Mouse (Mus musculus) left cerebral cortex, adult 2 months (tissue): ENCODE results near the gene Prcd. TPM values are rescaled to one million over a fixed set of nuclear protein-coding genes. Genes with fewer than 3 reads are reported as not detected.

Source experiments
- DNase-seq, 2 experiments: peaks; one replicate each; pipeline ENCODE4 v3.0.0; 2021 to 2022; ENCODE audit warnings: low spot score in 2 of 2, mixed read lengths in 1 of 2; ENCODE audit errors: extremely low spot score in 1 of 2
- H3K27ac ChIP-seq: fragments of 200-600 bp; 2 replicates; pipeline ENCODE4 v1.8.1; 2022
- H3K4me3 ChIP-seq: fragments of 200-600 bp; 2 replicates; pipeline ENCODE4 v1.8.1; 2022
- CTCF ChIP-seq: fragments of 200-600 bp; IDR thresholded peaks from 2 replicates; pipeline ENCODE4 v1.8.1; 2022; ENCODE audit warnings: antibody characterized with exemption, mild to moderate bottlenecking, moderate library complexity
- intact Hi-C: fragments of 180-260 bp; cut with DNase I; formaldehyde crosslinking; loops from one replicate; pipeline ENCODE4 v1.15.1; 2025
- total RNA-seq, 2 experiments: library from RNA; stranded (reverse); gene quantifications; 2 replicates each; pipeline ENCODE4 v1.2.3; 2021

The Prcd gene
- total RNA-seq, 2 experiments from 2014 or later, result 5.4 to 5.8 TPM

GRCm38 (mm10) chr11:116652330-116653098, 820 bp upstream of the Prcd start:
- intact Hi-C loops, result no loop called here
- DNase-seq, result no peak
- TF ChIP-seq CTCF, result no peak
- Histone ChIP-seq H3K4me3 (peak overlapping the region; percentile 65), H3K27ac (peak overlapping the region; percentile 63; the same call in 1 of the 2 replicates)

- Histone ChIP-seq H3K4me3 (peak overlapping the region; percentile 65), H3K27ac (peak overlapping the region; percentile 92)
- TF ChIP-seq CTCF, result no peak
- DNase-seq, result peak; percentile 52 to 76
- intact Hi-C loops, result no loop called here
Measured at GRCm38 (mm10) chr11:116653709-116654221, 431 bp downstream of the Prcd start.

DNA sequence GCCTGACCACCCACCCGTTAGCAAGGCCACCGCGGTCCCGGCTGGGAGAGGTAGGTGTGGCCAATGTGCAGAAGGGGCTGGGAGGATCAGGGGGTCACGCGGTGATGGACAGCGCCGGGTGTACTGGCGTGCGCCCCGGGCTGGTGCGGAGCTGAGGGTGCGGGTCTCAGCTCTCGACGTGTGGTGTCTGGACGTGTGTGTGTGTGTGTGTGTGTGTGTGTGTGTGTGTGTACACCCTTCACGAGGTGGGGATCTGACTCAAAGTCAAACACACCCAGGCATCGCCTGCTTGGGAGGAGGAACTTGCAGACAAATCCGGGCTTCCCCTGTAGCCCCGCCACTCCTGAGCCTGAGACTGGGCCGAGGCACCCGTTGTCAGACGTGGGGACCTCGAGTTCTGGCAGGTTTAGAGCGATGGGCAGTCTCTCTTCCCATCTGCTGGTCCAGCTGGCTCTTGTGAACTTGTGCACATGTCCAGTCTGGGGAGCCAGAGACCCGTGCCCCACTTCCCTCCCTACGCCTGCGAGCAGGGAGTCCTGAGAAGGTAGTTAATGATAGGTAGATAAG, 1.0 kb downstream of the Prcd start, which contains the start of gene Cygb:
Gene Cygb, minus strand, starts transcription at position 59 of the 567 bp plus-strand sequence.
- TF ChIP-seq CTCF, result no peak
- peak within 1 kb of the TSS; percentile 65 for H3K4me3 ChIP-seq
- DNase-seq, result no peak
- intact Hi-C loops, result no loop called here
- peak within 1 kb of the TSS; percentile 92 for H3K27ac ChIP-seq

DNA sequence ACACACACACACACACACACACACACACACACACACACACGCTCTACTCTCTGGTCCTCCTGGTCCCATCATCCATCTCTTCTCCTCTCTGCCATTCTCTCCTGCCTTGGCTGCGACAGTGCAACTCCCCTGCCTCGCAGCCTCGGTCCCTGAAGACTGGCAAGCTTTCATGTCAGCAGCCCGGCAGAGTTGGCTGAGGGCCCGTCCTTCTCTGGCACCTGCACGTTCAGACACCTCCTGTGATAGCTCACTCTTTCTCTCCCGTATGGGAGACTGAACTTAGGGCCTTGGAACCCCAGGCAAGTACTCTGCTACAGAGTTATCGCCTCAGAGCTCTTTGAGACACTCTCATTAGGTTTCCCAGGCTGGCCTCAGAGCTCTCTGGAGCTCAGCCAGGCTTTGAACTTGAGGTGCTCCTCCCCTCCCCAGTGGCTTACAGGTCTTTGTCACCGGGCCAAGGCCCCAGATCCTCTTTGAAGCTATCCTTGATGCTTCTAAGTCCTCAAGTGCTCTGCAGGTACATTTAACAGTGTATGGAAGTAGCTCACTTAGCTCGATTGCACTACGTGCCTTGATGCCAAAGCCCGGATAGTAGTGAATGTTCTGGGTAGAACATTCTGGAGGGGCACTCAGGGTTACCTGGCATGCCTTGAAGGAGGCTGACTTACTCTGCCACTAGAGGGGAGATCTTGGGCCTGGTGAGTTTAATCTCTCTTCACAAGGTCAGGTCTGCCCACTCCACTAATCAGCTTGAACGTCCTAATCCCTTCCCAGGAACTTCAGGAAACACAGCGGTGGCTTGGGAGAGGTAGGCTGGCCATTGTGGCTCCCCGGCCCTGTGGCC, 3.2 kb downstream of the Prcd start:
- H3K4me3 ChIP-seq, result no peak overlapping the region
- intact Hi-C loops, result no loop called here
- DNase-seq, result no peak
- TF ChIP-seq CTCF, result no peak
- H3K27ac ChIP-seq, result peak overlapping the region; percentile 24; the same call in 1 of the 2 replicates

DNA sequence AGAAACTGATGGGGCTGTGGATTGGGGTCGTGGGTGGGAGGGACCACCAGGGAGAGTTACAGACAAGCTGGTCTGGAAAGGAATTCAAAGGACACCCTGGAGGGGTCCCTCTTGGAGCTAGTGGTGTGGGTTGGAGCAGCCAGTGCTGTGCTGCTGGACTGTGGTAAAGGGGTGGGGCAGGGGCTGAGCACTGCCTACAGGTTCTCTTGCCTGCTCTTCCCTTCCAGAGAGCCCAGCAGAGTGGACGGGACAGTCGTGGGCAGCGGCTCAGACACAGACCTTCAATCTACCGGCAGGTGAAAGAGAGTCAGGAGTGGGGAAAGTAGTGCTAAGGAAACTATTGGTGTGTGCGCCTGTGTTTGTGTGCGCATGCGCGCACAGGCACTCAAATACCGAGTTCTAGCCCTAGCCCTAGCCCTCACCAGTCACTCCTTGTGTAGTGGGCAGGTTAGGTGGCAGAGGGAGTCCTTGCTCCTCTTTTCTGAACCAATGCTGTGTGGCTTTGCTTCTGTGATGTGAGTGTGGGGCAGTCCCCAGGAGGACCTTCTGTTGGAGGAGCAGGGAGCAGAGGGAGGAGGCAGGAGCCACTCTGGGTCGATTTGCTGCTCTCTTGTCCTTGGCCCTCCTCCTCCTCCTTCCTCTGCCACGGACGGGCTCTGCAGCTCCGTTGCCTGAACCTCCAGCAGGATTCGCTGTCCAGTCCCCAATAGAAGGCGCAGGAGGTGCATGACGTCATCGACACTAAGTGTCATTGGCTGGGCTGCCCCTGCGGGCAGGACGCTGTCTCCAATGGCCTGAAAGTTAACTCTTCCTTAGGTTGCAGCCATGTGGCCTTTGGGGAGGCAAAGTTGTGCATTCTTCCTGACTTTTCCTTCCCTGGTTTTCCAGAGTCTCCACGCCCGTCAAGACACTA, 4.2 kb downstream of the Prcd start:
- peak; percentile 78 to 88 for DNase-seq
- H3K4me3 ChIP-seq, result peak overlapping the region; percentile 45
- H3K27ac ChIP-seq, result peak overlapping the region; percentile 82
- peak; percentile 36 for TF ChIP-seq CTCF
- intact Hi-C loops, result no loop called here

DNA sequence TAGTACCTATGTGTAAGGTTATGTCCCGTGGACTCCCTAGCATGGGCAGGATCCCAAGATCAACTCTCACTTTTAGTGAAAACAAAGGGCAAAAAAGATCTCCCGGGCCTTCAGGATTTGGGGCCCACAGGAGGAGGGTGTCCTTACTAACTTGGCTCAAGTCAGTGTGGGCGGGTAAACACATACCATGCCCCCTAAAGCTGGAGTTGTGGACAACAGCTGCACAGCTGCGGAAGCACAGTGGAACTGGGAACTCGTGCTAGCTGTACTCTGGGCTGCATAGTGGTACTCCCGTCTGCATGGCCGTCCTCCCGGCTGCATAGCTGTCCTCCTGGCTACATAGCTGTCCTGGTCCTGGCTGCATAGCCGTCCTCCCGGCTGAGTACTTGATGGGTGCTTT, 4.9 kb downstream of the Prcd start:
- DNase-seq, result no peak
- Histone ChIP-seq H3K27ac (no peak overlapping the region), H3K4me3 (no peak overlapping the region)
- no peak for TF ChIP-seq CTCF
- intact Hi-C loops, result no loop called here

- Histone ChIP-seq H3K4me3 (no peak overlapping the region), H3K27ac (no peak overlapping the region)
- no peak for DNase-seq
- intact Hi-C loops, result no loop called here
- no peak for TF ChIP-seq CTCF
Measured at GRCm38 (mm10) chr11:116659027-116659621, 5.8 kb downstream of the Prcd start.

- no peak for DNase-seq
- no peak overlapping the region for H3K27ac ChIP-seq
- no peak overlapping the region for H3K4me3 ChIP-seq
- TF ChIP-seq CTCF, result no peak
- intact Hi-C loops, result no loop called here
Measured at GRCm38 (mm10) chr11:116660181-116660580, 6.8 kb downstream of the Prcd start.

GRCm38 (mm10) chr11:116661291-116661947, 8.1 kb downstream of the Prcd start:
- peak overlapping the region; percentile 50; the same call in 1 of the 2 replicates for H3K27ac ChIP-seq
- TF ChIP-seq CTCF, result no peak
- intact Hi-C loops, result no loop called here
- DNase-seq, result no peak
- H3K4me3 ChIP-seq, result no peak overlapping the region

DNA sequence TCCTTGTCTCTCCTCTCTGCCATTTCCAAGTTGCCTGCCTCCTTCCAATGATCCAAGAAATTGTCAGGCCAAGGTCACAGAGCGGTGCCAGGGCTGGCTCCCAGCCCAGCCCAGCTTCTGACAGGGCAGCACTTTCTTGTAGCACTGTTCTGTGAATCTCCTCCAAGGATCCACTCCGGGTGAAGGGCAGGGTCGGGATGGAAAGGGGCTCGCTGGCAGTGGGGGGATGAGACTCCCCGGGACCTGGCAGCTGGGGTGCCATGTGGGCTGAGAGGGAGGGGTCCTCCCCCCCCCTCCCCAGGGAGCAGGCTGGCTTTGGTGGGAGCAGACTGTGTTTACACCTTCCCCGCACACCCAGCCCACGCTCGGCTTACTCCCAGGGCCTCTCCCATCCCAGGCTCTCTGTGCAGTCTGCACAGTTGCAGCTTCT, 8.6 kb downstream of the Prcd start:
- DNase-seq, result peak in 1 of 2 experiments; percentile 49
- intact Hi-C loops, result no loop called here
- H3K27ac ChIP-seq, result peak overlapping the region; percentile 50; the same call in 1 of the 2 replicates
- TF ChIP-seq CTCF, result no peak
- H3K4me3 ChIP-seq, result no peak overlapping the region
